Mouse (Mus musculus) left cerebral cortex, adult 2 months (tissue): ENCODE results near the gene Mark2. TPM values are rescaled to one million over a fixed set of nuclear protein-coding genes. Genes with fewer than 3 reads are reported as not detected.
A peak's percentile ranks its signal among the peaks of the same experiment; 100 is the strongest.

Experiments
- DNase-seq, 2 experiments: peaks; one replicate each; pipeline ENCODE4 v3.0.0; 2021 to 2022; ENCODE audit warnings: low spot score in 2 of 2, mixed read lengths in 1 of 2; ENCODE audit errors: extremely low spot score in 1 of 2
- H3K27ac ChIP-seq: fragments of 200-600 bp; 2 replicates; pipeline ENCODE4 v1.8.1; 2022
- H3K4me3 ChIP-seq: fragments of 200-600 bp; 2 replicates; pipeline ENCODE4 v1.8.1; 2022
- CTCF ChIP-seq: fragments of 200-600 bp; IDR thresholded peaks from 2 replicates; pipeline ENCODE4 v1.8.1; 2022; ENCODE audit warnings: antibody characterized with exemption, mild to moderate bottlenecking, moderate library complexity
- intact Hi-C: fragments of 180-260 bp; cut with DNase I; formaldehyde crosslinking; loops from one replicate; pipeline ENCODE4 v1.15.1; 2025
- total RNA-seq, 2 experiments: library from RNA; stranded (reverse); gene quantifications; 2 replicates each; pipeline ENCODE4 v1.2.3; 2021

Mark2 gene
- total RNA-seq, 2 experiments from 2014 or later = 133 to 148 TPM

DNA sequence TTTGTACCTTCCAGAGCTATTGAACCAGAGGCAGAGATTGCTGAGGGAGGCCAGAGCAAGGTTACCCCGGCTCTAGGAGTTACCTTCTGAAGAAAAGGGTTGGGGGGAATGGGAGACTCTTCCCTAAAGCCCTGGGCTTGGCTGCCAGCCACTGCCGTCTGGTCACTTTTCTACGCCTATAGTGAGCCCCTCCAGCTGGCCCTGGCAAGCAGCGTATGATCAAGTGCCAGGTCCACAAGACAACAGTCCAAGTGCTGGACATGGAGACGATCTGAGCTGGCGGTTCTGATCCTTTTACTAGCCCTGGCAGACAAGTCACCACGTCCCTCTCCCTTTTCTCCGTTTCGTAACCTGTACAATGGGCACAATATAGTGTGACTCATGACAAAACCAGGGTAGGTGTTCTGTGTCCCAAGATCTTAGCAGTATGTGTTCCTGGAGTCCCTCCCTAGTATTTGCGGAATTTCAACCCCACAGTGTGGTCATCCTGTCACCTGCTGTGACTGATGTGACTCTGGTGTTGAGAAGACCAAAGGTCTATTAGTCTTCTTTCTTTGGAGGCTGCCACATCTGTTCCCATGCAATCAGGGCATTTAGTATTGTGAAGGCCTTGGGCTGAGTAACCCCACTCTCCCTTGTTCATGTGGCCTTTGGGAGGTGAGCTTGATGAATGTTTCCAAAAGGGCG is 11.3 kb upstream of the Mark2 start:
- TF ChIP-seq CTCF = no peak
- DNase-seq = no peak
- intact Hi-C loops = no loop called here
- Histone ChIP-seq H3K27ac (no peak overlapping the region), H3K4me3 (no peak overlapping the region)

DNA sequence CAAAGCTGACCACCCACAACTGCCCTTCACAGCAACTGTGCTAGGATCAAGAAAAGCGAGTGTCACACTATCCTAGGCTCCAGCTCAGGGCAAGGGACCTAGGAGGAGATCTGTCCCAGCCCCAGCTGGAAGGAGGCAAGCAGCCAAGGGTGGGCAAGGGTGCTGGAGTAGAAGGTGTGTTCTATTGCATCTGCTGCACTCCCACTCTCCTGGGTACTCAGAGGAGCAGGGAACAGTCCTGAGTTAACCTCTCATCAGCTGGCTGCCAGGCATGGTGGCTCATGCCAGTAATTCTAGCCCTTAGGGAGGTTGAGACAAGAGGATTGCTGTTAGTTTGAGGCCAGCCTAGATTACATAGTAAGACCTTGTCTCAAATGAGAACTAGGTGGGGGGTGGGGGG is 8.3 kb upstream of the Mark2 start:
- no peak overlapping the region for H3K27ac ChIP-seq
- no peak for TF ChIP-seq CTCF
- intact Hi-C loops = loop anchor here (5.0 kb wide), 1 partner anchor 293 kb away; the partner anchor contains the start of gene Macrod1
- no peak overlapping the region for H3K4me3 ChIP-seq
- DNase-seq = no peak

DNA sequence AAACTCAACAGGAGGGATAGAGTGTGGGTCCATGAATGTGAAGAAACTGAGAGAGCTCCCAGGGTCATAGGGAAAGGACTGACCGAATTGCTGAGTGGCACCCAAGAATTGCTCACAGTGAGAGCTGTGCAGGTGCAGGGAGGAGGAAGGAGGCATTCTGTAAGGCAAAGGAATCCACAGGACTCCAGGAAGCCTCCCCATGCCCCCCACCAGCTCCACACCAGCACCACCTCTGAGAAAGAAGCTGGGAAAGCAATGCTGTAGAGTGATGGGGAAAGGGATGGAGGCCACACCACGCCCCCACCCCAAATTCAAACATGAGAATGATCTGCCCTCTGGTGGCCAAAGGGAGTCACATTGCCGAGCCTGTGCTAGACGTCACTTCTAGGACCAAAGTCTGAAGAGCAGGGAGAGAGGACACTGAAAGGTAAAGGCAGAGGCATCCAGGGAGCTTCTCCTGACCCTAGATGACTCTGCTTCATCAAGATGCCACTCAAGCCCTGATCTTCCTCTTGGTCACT is 3.6 kb upstream of the Mark2 start:
- Histone ChIP-seq H3K4me3 (no peak overlapping the region), H3K27ac (no peak overlapping the region)
- DNase-seq = peak; percentile 43 to 61
- TF ChIP-seq CTCF = peak; percentile 80
- intact Hi-C loops = loop anchor here (1.0 to 5.0 kb wide), 3 partner anchors 82 to 288 kb away; partner anchors contain the start of gene Macrod1

- Histone ChIP-seq H3K27ac (no peak overlapping the region), H3K4me3 (no peak overlapping the region)
- intact Hi-C loops = no loop called here
- DNase-seq = no peak
- no peak for TF ChIP-seq CTCF
Observed at GRCm38 (mm10) chr19:7342646-7343045, 986 bp upstream of the Mark2 start.

GRCm38 (mm10) chr19:7340780-7341475 is 732 bp downstream of the Mark2 start:
- peak overlapping the region; percentile 96 for H3K4me3 ChIP-seq
- peak in 1 of 2 experiments; percentile 24 for DNase-seq
- intact Hi-C loops = loop anchor here (2.0 kb wide), 3 partner anchors 42 to 76 kb away; partner anchors contain the start of gene 2700081O15Rik
- peak overlapping the region; percentile 97 for H3K27ac ChIP-seq
- TF ChIP-seq CTCF = no peak

DNA sequence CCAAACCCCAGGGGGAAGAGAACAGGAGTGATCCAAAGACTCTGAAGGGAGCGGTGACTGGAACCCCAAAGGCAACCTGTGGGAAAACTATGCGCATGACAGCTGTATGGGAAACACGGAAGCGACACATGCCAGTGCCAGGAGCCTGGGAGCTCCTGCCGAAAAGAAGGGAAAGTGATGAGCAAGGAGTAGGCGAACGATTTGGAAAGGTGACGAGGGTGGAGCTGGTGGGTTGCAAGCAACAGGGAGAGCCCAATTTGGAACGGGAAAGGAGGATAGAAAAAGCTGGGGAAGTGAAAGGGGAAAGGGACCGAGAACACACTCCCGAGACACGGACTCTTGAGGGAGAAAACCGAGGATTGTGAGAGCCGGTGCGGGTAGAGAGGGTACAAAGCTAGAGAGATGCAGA is 1.3 kb downstream of the Mark2 start:
- intact Hi-C loops = loop anchor here (2.0 kb wide), 3 partner anchors 42 to 76 kb away; partner anchors contain the start of gene 2700081O15Rik

DNA sequence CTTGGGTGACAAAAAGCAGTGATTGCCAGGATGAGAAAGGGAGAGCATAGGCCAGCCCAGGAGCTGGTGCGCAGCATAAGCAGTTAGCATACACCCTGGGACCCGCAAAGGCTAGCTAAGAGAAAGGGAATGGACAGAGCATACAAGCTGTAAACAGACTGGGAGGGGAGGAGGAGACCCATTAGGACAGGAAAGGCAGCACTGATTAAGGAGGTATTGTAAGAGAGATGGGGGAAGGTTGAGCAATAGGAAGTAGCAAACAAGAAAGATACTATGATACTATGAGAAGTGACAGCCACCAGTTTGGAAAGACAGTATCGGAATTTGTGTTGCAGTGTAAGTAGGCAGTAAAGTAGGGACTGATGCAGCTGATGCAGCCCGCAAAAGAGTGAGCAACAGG is 1.8 kb downstream of the Mark2 start:
- intact Hi-C loops = loop anchor here (2.0 kb wide), 3 partner anchors 41 to 77 kb away; partner anchors contain the start of gene 2700081O15Rik
- no peak for DNase-seq
- peak overlapping the region; percentile 96 for H3K4me3 ChIP-seq
- TF ChIP-seq CTCF = no peak
- H3K27ac ChIP-seq = 0 out of 2 replicates have a peak overlapping the region, but pooled peaks have one; percentile 4

More for the DNA sequence above, 1.3 kb downstream of the Mark2 start:
- Histone ChIP-seq H3K4me3 (peak overlapping the region; percentile 96), H3K27ac (peak overlapping the region; percentile 97)
- DNase-seq = peak; percentile 58 to 61
- TF ChIP-seq CTCF = no peak

DNA sequence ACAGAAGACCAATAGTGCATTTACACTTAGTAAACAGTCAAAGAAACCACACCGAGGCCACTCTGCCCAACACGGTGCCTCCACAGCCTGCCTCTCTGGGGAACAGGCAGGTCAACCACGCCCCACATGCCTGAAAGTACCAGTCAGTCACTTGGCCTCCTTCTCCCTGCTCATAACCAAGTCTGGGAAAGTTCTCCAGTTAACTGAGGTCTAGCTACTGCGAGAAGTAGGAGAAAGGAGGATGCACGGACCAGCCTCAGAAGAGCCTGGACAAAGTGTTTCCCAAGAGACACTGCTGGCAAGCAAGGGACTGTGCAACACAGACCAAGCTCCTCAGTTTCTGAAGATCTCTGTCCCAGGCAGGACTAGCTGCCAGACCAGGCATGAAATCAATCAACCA is 2.6 kb downstream of the Mark2 start:
- Histone ChIP-seq H3K27ac (no peak overlapping the region), H3K4me3 (peak overlapping the region; percentile 96)
- DNase-seq = no peak
- TF ChIP-seq CTCF = no peak
- intact Hi-C loops = no loop called here

DNA sequence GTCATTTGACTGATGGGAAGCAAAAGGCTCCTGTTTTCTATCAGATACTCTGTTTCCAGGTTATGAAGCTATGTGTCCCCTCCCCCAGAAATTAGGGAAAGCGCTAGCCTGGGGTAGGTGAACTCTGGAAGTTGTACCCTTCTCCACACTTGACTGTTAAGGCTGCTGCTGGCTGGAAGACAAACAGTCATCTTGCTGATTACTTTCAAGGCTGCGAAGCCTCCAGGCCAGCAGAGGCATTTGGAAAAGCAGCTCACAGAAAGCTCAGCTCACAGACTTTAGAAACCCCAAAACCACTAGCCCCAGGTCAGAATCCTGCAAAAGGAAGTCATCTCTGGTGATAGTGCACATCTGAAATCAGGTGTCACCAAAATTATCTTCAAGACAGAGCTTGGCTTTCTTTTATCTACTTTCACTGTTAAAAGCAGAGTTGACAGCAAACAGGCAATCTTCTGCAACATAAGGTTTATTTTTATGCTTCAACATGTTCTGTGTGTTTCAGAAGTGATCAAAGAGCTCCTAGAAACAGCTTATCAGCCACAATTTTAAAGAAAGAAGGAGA is 3.8 kb downstream of the Mark2 start:
- Histone ChIP-seq H3K4me3 (no peak overlapping the region; the same call in 1 of the 2 replicates), H3K27ac (no peak overlapping the region)
- no peak for TF ChIP-seq CTCF
- intact Hi-C loops = no loop called here
- no peak for DNase-seq

GRCm38 (mm10) chr19:7335656-7336055 is 6.0 kb downstream of the Mark2 start:
- TF ChIP-seq CTCF = no peak
- no peak overlapping the region; the same call in 1 of the 2 replicates for H3K27ac ChIP-seq
- DNase-seq = no peak
- intact Hi-C loops = no loop called here
- H3K4me3 ChIP-seq = no peak overlapping the region

DNA sequence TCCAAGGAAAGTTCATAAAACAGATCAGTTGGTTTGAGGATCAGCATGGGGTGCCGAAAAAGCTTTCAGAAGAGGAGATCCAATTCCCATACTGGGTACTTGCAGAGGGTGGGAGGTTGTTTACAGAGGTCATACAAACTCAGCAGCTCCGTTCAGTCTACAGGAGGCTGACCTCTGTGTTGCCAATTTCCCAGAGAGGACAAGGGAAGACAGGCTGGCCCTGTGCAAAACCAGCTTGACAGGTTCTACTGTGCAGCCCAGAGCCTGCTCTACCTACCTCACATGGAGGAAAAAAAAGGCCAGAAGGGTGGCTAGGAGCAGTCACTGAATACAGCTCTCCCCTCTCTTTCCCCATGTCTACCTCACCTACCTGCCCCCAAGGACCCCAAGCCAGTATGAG is 7.6 kb downstream of the Mark2 start:
- DNase-seq = no peak
- intact Hi-C loops = no loop called here
- Histone ChIP-seq H3K27ac (no peak overlapping the region), H3K4me3 (no peak overlapping the region)
- no peak for TF ChIP-seq CTCF

- no peak for DNase-seq
- no peak overlapping the region for H3K4me3 ChIP-seq
- intact Hi-C loops = no loop called here
- no peak overlapping the region for H3K27ac ChIP-seq
- TF ChIP-seq CTCF = no peak
Observed at GRCm38 (mm10) chr19:7321391-7321790, 20.3 kb downstream of the Mark2 start.
